Mouse (Mus musculus): ENCODE results near the gene Fam107b.

- no peak for TF ChIP-seq GATA1 (IDR thresholded peaks at IDR 0.05; ENCODE audit: borderline replicate concordance, low read length)
- TF ChIP-seq CTCF (IDR thresholded peaks at IDR 0.05; ENCODE audit: low read depth, low read length) = no peak
- TF ChIP-seq POLR2AphosphoS5 (IDR thresholded peaks at IDR 0.05; ENCODE audit: insufficient replicate concordance, low read depth, low read length) = no peak
- no peak for TF ChIP-seq TAL1 (conservative IDR thresholded peaks at IDR 0.05; ENCODE audit: low read depth, low read length)
These were observed 72.7 kb downstream of the Fam107b start for GRCm38 (mm10) chr2:3642949-3643348.
